ENCODE assay signal across 27 mouse cellular contexts in genomic region chr9:113844029-113844428, GRCm38 (mm10).
DNase-seq lines count a peak whose midpoint lies in the region; ATAC-seq and TF ChIP-seq lines count a peak whose summit lies in the region.
"Had no signal": no experiment of that assay in that cellular context is flagged by ENCODE, and none has a peak within 500 bp of the region (broad histone marks: within the 10 kb centered on the region; RNA-seq: fewer than 3 reads in every experiment).

No protein-coding gene starts in this region.

- H3K36me3 ChIP-seq in liver, embryonic 14.5 days (replicated peaks; ENCODE audit: control insufficient read depth, insufficient read depth, low read depth): no peaks in the 10 kb centered on the region
- peaks cover 7% of the 10 kb centered on the region for H3K36me3 ChIP-seq in liver, postnatal 0 days (replicated peaks; ENCODE audit: insufficient read depth, low read length)

- peak; percentile 48 for DNase-seq in heart, adult 11 months
- no peak for DNase-seq in heart, adult 8-10 months (ENCODE audit: low spot score)
- peak in 2 of 3 experiments; percentile 22 to 34 for DNase-seq in liver, embryonic 14.5 days (ENCODE audit: low read depth in 3 of 3, low spot score in 3 of 3)
- peak; percentile 63 for DNase-seq in liver, postnatal 0 days
- no peak for DNase-seq in gastrocnemius, postnatal 14 days
- DNase-seq: adrenal gland, adult 8-10 months; adrenal gland, postnatal 25 days; cerebellum, adult 11-12 months; cerebellum, adult 8-10 months; cerebellum, postnatal 10 days; cerebellum, postnatal 36 days; embryo, embryonic 11 days; gastrocnemius, postnatal 36 days; heart, postnatal 10 days; heart, postnatal 36 days had no signal

- no peak for TF ChIP-seq CTCF in liver, embryonic 14.5 days (IDR thresholded peaks at IDR 0.05; ENCODE audit: low read depth)
- TF ChIP-seq CTCF in liver, postnatal 0 days (IDR thresholded peaks at IDR 0.05; ENCODE audit: low read depth): no peak

- no peak overlapping the region for H3K4me3 ChIP-seq in liver, embryonic 14.5 days (ENCODE audit: insufficient read depth in 1 of 2, low read depth in 2 of 2, low read length in 2 of 2)
- H3K4me3 ChIP-seq in liver, postnatal 0 days (ENCODE audit: low read depth, low read length): no peak overlapping the region
- H3K4me3 ChIP-seq: embryonic facial prominence, embryonic 10.5 days; embryonic facial prominence, embryonic 13.5 days; erythroblast, embryonic 14.5 days; forebrain, embryonic 12.5 days; forebrain, embryonic 15.5 days; heart, embryonic 12.5 days; heart, embryonic 15.5 days; hindbrain, embryonic 10.5 days; hindbrain, embryonic 13.5 days had no signal

- no peak for TF ChIP-seq EP300 in liver, embryonic 14.5 days (IDR thresholded peaks at IDR 0.05; ENCODE audit: low read depth)
- peak; percentile 30; the same call in 1 of the 2 replicates for TF ChIP-seq EP300 in liver, postnatal 0 days (IDR thresholded peaks at IDR 0.05; ENCODE audit: low read depth)

- 0 out of 2 replicates have a peak, but pooled peaks have one; percentile 45 for ATAC-seq in liver, embryonic 14.5 days (ENCODE audit: insufficient read depth)
- ATAC-seq in liver, postnatal 0 days: peak; percentile 92
- no peak for ATAC-seq in monocyte, adult 5-6 weeks (replicated peaks; ENCODE audit: insufficient number of reproducible peaks, low FRiP score, low TSS enrichment, poor library complexity, severe bottlenecking)
- ATAC-seq: activated CD4-positive, CD25-positive, alpha-beta regulatory T cell, adult 4 months; forebrain, embryonic 15.5 days; hindbrain, embryonic 16.5 days had no signal

- H3K9me3 ChIP-seq in liver, embryonic 14.5 days (ENCODE audit: control insufficient read depth, low read length): no peaks in the 10 kb centered on the region
- no peaks in the 10 kb centered on the region for H3K9me3 ChIP-seq in liver, postnatal 0 days (ENCODE audit: low read length)
- H3K9me3 ChIP-seq: embryonic facial prominence, embryonic 10.5 days; embryonic facial prominence, embryonic 13.5 days; forebrain, embryonic 12.5 days; forebrain, embryonic 15.5 days; heart, embryonic 12.5 days; heart, embryonic 15.5 days; hindbrain, embryonic 10.5 days; hindbrain, embryonic 13.5 days had no signal

- no peak overlapping the region for H3K27ac ChIP-seq in liver, embryonic 14.5 days
- no peak overlapping the region for H3K27ac ChIP-seq in liver, postnatal 0 days (ENCODE audit: low read depth)
- H3K27ac ChIP-seq: embryonic facial prominence, embryonic 10.5 days; embryonic facial prominence, embryonic 13.5 days; forebrain, embryonic 12.5 days; forebrain, embryonic 15.5 days; heart, embryonic 15.5 days; hindbrain, embryonic 10.5 days; hindbrain, embryonic 13.5 days had no signal

- no peak overlapping the region for H3K4me2 ChIP-seq in liver, embryonic 14.5 days (ENCODE audit: low read depth)
- H3K4me2 ChIP-seq in liver, postnatal 0 days (ENCODE audit: low read depth, low read length): no peak overlapping the region
- H3K4me2 ChIP-seq: embryonic facial prominence, embryonic 13.5 days; forebrain, embryonic 12.5 days; forebrain, embryonic 15.5 days; heart, embryonic 12.5 days; heart, embryonic 15.5 days; hindbrain, embryonic 13.5 days had no signal

- WGBS in liver, embryonic 14.5 days (ENCODE audit: insufficient replicate concordance): 80% methylated on average over 4 of the region's 4 CpGs
- 75% methylated on average over 4 of the region's 4 CpGs for WGBS in liver, postnatal 0 days (ENCODE audit: insufficient replicate concordance)

- H3K4me1 ChIP-seq in liver, embryonic 14.5 days (replicated peaks; ENCODE audit: control insufficient read depth in 2 of 2, insufficient read depth in 2 of 2, low read length in 1 of 2): no peaks in the 10 kb centered on the region
- no peaks in the 10 kb centered on the region for H3K4me1 ChIP-seq in liver, postnatal 0 days (ENCODE audit: insufficient read depth)
- H3K4me1 ChIP-seq: embryonic facial prominence, embryonic 10.5 days; embryonic facial prominence, embryonic 13.5 days; forebrain, embryonic 12.5 days; forebrain, embryonic 15.5 days; heart, embryonic 12.5 days; heart, embryonic 15.5 days; hindbrain, embryonic 10.5 days; hindbrain, embryonic 13.5 days had no signal

- intact Hi-C loops in gastrocnemius, postnatal 14 days (cut with DNase I; ENCODE audit: low total_unique reads): no loop called here

- H3K9ac ChIP-seq in liver, embryonic 14.5 days (replicated peaks): no peak overlapping the region
- no peak overlapping the region for H3K9ac ChIP-seq in liver, postnatal 0 days (replicated peaks)
- H3K9ac ChIP-seq: embryonic facial prominence, embryonic 13.5 days; forebrain, embryonic 12.5 days; forebrain, embryonic 15.5 days; heart, embryonic 12.5 days; heart, embryonic 15.5 days; hindbrain, embryonic 13.5 days had no signal

- no peaks in the 10 kb centered on the region for H3K27me3 ChIP-seq in liver, embryonic 14.5 days (ENCODE audit: control insufficient read depth, insufficient read depth, low read length)
- no peaks in the 10 kb centered on the region for H3K27me3 ChIP-seq in liver, postnatal 0 days (ENCODE audit: insufficient read depth, low read length)
- H3K27me3 ChIP-seq: embryonic facial prominence, embryonic 13.5 days; forebrain, embryonic 12.5 days; forebrain, embryonic 15.5 days; heart, embryonic 12.5 days; heart, embryonic 15.5 days; hindbrain, embryonic 13.5 days had no signal

Comparison
In these comparisons a context has a peak if more than half of its experiments do, and no peak if none do; other contexts are left out.
1. DNase-seq: peak in heart, adult 11 months (single experiment), liver, embryonic 14.5 days (2 of 3) and liver, postnatal 0 days (single experiment); none in heart, adult 8-10 months (single experiment) and gastrocnemius, postnatal 14 days (single experiment).